Mouse (Mus musculus): ENCODE results near the gene Lgi1.

The Lgi1 gene

DNA sequence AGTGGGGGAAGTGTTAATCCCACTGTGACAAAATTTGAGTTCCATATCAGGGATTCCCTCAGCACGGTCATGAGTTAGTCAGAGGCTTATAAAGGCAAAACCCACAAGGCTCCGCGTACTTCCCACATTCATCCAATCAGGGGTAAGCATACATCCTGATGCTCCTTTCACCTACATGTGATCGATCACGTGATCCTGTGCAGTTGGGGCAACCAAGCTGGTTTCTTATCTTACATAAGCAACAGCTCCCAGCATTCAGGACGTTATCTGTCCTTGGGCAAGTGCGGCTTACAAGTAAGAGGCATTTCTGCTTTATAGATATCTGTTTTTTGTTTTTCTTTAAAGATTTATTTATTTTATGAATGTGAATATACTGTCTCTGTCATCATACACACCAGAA is 63.7 kb downstream of the Lgi1 start:
- no peak for DNase-seq

DNA sequence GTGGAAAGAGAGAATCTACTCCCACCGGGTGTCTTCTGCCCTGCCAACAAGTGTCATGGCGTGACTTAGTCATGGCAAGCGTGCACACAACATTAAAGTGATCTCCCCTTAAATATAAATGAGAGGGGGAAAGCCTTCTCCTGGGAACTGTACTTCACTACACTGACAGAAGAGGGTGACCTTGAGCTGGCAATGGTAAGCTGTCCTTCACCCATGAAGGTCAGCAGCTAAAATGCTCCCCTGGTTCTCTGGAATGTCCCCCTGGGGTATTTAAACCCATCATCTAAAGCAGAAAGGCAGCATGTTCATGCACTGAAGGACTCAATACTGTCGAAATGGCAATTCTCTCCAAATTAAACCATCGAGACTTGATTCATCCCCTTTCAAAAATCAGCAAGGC is 64.9 kb downstream of the Lgi1 start:
- DNase-seq: no peak

DNA sequence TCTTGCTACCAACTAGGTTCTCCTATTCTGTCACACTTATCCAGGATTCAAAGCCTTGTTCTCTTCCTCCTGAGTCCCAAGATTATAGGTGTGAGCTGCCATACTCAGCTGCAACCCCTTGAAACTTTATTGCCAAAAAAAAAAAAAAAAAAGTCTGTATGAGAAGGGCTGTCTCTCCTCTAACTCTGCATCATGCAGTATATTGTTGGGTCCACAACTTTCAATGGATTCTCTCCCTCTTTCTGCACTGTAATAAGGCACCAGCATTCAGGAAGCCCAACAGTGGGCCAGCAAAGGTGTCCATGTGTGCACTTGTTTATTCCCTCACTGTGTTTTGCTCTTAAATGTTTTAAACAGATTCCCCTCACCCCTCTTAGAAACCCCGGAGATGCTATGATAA is 66.7 kb downstream of the Lgi1 start:
- DNase-seq: no peak

DNA sequence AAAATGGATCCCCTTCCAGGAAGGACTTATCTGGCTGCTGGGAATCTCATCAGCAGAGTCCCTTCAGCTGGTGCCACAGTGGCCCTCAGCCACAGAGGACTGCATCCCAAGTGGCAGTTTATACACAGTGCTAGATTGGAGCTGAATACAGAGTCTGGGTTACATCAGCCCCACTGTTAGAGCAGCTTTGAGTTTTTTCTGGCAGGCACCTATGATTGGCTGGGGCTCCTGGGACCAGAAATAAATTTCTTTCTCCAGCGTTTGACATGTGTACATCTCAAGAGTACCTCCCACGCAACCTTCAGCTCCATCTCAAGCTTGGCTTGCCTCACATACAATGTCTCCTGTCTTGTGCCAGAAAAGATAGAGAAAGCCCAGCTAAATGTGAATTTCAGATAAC is 67.9 kb downstream of the Lgi1 start:
- no peak for DNase-seq

DNA sequence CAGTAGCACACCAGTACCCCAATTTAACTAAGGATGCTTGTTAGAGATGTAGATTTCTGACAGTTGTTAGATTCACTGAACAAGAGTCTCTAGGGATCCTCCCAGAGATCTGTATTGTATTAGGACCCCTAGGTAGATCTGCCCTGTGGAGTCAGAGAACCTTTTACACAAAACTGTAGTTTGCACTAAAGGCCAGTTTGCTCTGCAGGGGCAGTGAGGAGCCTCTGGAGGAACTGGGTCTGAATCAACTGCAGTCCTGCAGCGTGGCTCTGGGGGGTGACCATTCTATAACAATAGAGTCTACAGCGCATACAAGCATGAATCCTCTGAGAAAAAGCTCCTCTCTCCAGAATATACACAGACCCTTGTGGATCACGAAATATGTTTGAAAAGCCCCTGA is 68.5 kb downstream of the Lgi1 start:
- no peak for DNase-seq

DNA sequence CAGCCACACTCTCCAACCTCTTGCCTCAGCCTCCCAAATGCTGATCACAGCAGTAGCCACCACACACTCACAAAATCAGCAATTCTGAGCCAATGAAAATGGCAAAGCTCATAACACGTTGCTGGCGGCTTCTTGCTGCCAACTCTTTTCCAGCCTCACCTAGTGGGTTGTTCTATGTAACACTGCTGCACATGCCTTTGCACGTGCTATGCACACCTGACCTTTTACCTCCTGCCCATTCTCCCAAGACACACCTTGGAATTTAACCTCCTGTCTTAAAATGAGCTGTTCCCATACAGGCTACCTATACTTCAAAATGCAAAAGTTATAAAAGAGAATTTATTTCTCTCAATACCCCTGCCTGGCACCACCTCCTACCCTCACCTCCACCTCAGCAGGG is 72.2 kb downstream of the Lgi1 start:
- DNase-seq: no peak

DNA sequence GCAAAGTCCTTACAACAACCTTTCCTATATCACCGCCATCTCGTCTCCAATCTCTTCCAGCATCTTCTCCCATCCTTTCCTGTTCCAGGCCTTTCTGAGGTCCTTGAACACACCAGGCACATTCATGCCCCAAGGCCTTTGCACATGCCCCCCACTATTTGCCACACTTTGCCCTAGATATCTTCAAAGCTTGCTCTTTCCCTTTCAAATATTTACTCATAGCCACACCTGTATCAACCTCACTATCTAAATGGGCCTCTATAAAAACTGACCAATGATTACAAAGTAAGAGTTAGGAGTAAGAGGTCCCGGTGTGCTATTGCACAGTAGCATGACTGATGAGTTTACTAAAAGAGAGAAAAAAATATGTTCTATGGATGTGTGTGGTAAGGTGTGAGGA is 73.0 kb downstream of the Lgi1 start:
- DNase-seq: no peak

DNA sequence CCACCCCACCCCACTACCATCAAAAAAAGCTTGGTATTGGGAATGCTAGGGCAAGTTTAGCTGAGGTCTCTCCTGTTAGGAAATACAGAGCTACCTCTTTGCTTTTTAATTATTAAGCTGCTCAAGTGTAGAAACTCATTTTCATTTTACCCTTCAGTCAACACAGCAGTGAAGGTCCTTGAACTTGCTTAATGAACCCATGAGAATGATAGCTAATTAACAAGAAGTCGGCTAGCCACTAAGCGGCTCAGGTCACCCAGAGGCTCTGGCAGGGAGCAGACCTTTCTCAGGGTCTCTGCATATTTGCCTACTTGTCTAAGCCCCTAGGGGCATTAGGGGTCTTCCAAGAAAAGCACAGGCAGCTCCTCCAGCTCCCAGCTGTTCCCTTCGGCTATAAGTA is 75.4 kb downstream of the Lgi1 start:
- no peak for DNase-seq

DNA sequence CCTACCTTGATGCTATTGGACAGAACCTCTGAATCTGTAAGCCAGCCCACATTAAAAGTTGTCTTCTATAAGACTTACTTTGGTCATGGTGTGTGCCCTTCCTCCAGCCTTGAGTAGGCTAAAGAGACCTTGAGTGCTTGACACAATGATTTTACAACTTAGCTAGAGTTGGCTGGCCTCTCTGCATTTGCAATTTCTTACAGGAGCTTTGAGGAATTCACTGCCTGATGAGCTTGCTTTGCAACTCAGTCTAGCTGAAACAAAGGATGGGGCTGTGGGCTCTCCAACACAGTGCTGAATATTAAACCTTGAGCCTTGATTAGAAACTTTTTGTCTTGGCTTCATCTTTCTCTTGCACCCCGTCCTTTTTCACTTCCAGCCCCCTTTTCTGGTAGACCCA is 78.9 kb downstream of the Lgi1 start:
- DNase-seq: no peak

DNA sequence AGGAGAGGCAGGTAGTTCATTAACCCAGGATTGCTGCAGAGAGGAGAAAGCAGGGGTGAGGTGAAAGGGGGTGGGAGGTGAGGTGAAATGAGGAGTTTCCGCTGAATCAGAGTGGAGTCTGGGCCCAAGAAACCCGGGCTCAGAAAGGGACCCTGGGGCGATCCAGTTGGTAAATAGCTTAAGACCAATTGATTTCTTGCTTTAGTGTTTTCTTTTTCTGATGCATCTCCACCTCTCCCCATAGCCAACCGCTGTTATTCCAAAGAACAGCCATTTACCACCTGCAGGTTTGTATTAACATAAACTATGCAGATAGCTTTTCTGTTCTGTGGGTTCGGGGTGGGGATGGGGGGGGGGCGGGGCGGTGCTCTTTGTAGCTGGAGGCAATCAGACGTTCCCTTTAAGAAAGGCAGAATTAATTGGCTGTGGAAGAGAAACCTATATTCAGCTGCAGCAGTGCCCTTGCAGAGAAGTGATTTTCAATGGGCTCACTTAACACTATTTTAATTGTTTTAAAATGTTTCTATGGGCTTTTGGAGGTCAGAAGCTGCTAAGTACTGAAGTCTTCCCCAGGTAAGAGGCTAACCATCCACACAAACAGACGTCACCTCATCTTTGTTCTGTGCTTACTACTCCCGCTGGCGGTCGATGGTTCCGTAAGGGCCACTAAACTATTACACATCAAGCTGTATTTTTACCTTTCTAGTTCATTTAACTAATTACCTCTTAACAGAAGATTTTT is 84.1 kb downstream of the Lgi1 start:
- no peak for DNase-seq

DNA sequence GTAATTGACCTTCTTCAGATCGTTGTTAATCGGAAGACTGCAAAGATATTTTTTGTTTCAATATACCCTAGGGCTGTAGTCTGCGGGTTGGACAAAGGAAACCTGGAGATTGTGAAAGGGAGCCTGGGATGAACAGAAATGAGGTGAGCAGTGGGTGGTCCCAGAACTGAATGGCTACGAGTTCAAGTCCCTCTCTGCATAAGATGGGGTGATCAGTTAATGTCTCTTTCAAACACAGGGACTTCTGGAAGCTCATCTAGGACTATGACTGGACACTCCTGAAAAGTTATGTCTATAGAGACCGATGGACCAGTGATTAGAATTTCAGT is 84.6 kb downstream of the Lgi1 start:
- no peak for DNase-seq

DNA sequence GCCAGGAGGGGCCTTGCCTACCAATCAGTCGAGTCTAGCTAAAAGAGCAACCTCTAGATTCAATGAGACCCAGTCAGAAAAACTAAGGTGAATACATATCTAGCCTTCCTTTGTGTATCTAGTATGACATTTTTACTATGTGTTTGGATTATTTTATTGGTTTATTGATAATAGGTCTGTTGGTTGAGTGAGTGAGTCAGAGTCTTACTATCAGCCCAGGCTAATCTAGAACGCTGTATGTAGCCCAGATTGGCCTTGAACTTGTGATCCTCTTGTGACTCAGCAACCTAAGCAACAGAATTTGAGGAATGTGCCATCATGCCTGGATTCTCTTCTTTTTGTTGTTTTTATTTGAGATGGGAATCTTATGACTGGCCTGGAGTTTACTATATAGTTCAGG is 86.9 kb downstream of the Lgi1 start:
- DNase-seq: no peak

DNA sequence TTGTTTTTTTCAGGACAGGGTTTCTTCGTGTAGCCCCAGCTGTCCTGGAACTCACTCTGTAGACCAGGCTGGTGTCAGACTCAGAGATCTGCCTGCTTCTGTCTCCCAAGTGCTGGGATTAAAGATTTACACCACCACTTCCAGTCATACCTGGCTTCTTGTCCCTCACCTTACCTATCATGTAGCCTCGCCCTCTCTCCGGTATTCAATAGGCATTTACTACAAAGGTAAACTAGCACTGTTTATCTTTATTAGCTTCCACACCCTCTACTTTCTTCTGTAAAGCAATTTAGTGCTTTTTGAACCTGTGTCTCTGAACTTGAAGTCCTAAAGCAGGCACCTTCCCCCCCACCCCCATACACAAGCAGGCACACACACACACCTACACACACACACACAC is 87.4 kb downstream of the Lgi1 start:
- no peak for DNase-seq

DNA sequence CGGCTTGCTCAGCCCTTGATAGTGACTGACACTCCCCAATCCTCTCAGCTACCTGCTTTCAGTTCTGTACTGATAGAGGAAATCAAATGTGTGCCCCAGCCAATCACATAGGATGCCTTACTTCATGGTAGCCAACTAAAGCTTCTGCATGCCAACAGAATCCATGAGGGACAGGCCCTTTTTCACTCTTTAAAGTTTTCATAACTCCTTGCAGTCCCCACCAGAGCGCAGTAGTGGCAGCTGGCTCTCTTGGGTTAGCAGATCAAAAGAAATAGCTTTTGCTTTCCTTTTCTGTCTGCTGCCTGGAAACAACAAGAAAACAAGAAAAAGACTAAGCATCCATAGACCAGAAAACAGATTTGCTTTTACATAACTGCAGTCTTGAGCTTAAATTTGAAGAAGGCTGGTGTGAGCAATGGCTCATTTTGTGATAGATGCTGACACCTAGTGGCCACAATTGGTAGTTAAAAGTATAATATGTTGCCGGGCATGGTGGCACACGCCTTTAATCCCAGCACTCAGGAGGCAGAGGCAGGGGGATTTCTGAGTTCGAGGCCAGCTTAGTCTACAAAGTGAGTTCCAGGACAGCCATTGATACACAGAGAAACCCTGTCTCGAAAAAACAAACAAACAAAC is 88.3 kb downstream of the Lgi1 start:
- peak; percentile 11 to 49 for DNase-seq

DNA sequence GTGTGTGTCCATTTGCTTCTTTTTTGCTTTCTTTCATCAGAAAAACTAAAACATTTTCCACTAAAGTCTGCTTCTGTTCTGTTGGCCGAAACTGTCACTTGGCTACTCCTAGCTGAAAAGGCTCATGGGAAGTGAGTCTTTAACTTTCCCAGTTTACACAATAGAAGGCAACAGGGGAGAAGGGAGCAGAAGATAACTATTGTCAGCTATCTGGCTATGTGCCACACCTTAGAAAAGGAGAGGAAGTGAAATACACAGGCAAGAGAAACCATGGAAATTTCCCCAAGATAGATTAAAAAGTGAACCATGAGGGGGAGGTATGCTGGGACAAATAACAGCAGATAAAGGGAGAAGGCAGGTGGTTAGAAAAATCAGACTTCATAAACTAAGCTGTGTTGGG is 89.9 kb downstream of the Lgi1 start:
- no peak for DNase-seq

DNA sequence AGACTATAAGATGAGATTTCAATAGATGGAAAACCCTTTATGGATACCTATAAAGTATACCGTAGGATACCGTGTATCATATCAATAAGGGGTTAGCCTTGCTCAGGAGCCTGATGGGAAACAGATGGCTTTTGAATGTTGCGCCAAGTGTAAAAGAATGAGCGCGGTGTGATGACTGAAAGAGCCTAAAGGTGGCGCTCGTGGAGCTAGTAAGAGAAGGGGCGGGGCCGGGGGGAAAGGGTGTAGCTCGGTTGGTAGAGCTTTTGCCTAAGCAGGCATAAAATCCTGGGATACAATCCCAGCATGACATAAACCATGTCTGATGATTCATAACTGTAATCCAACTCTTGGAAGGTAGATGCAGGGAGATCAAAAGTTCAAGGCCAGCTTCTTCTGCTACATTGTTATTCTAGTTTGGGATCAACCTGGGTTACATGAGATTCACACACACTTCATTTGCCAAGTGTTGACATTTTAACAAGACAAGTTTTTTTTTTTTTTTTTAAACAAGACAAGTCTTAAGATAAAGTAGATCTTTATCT is 90.6 kb downstream of the Lgi1 start:
- DNase-seq: no peak

DNA sequence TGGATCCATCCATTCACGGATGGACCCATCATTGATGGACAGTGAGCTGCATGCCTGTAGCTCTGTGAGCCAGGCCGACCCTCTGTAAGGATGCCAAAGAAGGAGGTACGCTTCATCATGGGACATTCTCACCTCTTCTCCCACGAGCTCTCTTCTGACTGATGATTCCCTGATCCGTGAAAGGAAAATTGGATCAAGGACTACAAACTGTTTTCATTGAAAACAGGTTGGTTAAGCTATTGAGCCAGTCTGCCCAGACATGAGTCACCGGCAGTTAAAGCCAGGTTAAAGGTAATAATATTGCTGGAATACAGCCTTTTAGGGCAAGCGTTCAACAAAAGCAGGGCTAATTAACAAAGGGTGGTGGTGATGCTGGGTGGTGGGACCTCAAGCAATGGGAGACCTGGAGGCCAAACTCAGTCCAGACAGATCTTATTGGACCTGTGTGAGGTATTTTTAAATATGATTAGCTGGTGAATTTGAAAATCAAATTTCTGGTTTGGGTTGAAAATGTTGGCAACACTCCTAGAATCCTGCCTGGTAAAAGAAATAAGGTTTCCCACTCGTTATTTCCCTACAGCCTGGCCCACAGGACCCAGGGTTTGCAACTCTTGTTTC is 92.0 kb downstream of the Lgi1 start:
- no peak for DNase-seq

DNA sequence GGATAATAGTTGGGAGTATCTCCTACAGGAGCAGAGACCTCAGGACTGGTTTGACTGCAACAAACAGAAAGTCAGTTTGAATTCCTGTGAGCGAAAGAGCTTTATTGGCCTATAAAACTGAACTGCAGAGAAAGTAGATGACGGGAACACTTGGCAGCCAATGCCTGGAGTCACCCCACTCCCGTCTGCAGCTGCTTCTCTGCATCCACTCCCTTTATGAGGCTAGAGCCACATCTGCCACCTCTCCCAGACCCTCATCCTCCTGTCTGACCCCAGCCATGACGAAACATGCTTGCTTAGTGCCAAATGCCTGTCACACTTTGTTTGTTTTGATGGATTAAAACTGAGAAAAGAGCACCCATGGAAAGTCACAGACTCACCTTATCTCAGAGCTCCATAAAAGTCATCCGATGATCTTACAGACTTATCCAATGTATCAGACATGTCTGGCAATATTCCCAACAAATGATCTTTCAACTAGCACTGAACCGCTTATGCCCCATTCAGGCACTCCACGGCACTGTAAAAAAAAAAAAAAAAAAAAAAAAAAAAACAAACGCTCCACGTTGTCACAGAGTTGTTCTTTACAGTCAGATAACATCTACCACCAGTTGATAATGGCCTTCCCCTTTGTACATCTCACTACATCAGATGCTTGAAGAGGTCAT is 93.8 kb downstream of the Lgi1 start:
- DNase-seq: no peak

DNA sequence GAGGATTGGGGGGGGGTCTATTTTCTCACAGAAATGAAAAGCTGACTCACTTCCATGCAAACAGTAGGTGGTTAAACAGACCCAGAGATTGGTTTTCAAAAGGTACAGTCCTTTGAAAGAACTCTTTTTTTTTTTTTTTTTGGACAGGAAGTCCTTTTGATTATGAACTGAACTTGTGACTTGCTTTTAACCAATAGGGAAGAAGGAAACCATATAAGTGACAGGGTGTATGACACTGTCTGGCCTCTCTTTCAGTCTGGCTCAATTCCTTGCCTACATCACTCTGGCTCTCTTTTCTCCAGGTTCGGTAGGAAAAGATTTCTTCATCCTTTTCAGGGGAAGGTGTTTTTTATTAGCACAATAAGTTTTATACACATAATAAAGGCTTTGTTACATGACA is 95.0 kb downstream of the Lgi1 start:
- DNase-seq: no peak
